Mouse (Mus musculus): Measurements from ENCODE around the gene Fbxw11.

Gene Fbxw11

GRCm38 (mm10) chr11:32623912-32624311 is 18.6 kb upstream of the Fbxw11 start:
- DNase-seq (ENCODE audit: low spot score in 2 of 2), result no peak

DNA sequence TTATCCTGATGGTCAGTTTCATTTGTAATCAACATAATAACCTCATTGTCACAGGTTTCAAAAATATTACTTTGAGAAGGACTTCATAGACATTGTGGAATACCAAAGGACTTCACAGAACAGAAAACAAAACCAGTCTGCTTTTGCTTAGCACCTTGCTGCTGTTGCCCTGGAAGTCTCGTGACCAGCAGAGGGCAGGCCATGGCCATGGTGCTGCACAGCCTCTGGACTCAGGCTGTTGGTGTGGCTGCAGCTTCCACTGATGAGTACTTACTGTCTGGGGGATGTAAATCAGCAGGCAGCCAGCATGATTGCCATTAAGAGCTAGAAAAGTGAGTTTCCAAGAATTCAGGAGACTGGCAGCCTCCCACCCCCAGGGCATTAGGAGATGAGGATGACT is 16.8 kb upstream of the Fbxw11 start:
- DNase-seq (ENCODE audit: low spot score in 2 of 2), result peak; percentile 61 to 72

DNA sequence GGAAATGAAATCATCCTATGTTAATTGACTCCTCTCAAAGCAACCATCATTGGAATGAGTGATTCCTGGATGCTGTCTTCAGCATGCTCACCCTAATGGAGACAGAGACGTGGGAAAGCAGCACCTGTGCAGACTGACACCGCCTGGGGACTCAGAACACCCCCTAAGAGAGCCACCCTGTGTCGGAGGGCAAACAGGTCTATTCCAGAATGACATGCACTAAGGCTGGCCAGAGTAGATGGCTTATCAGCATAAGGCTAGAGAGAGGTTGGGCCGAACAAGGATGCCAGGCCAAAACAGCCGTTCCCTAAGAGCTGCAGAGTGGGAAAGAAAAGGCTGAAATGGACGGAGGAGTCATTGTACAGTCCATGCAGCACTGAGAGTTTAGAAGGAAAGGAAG is 16.4 kb upstream of the Fbxw11 start:
- DNase-seq (ENCODE audit: low spot score in 2 of 2), result no peak

- no peak for DNase-seq (ENCODE audit: low spot score in 2 of 2)
Observed at GRCm38 (mm10) chr11:32627900-32628299, 14.6 kb upstream of the Fbxw11 start.

GRCm38 (mm10) chr11:32629713-32630211 is 12.8 kb upstream of the Fbxw11 start:
- DNase-seq (ENCODE audit: low spot score in 2 of 2), result no peak

- DNase-seq (ENCODE audit: low spot score in 2 of 2), result no peak
Observed at GRCm38 (mm10) chr11:32632671-32633070, 9.9 kb upstream of the Fbxw11 start.

- no peak for DNase-seq (ENCODE audit: low spot score in 2 of 2)
Observed at GRCm38 (mm10) chr11:32633542-32633941, 9.0 kb upstream of the Fbxw11 start.

DNA sequence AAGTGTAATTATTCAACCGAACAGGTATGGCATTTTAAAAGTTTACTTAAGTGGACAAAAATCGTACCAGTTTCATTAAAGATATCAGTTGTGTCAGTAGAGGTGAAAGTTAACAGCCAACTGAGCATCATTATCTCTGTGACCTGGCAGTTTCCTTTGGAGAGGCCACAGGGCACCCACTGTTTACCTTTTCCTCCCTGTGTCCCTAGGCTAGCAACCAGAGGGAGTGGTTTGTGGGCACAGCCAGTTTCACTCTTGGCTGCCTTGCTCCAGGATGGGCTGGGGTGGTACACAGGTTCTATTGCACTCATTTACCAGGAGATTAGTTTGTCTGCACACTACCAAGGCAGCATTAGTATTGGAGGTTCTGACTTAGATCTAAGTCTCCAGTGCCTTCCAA is 8.4 kb upstream of the Fbxw11 start:
- DNase-seq (ENCODE audit: low spot score in 2 of 2), result no peak

DNA sequence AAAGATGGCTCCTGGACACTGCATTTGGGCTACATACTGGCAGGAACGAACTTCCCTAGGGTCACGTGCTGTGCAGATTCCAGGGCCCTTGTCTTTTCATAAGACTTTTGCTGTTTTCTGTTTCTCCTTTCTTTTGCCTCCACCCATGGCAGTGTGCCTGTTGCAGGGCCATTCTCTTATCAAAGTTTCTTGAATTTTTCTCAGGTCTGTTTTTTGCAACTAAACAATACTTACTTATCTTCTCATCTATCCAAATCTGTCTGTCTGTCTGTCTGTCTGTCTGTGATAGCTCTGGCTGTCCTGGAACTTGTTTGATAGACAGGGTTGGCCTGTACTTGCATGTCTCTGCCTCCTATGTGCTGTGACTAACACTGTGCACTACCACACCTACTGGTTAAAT is 7.7 kb upstream of the Fbxw11 start:
- DNase-seq (ENCODE audit: low spot score in 2 of 2), result no peak

- no peak for DNase-seq (ENCODE audit: low spot score in 2 of 2)
Observed at GRCm38 (mm10) chr11:32636275-32636674, 6.2 kb upstream of the Fbxw11 start.

DNA sequence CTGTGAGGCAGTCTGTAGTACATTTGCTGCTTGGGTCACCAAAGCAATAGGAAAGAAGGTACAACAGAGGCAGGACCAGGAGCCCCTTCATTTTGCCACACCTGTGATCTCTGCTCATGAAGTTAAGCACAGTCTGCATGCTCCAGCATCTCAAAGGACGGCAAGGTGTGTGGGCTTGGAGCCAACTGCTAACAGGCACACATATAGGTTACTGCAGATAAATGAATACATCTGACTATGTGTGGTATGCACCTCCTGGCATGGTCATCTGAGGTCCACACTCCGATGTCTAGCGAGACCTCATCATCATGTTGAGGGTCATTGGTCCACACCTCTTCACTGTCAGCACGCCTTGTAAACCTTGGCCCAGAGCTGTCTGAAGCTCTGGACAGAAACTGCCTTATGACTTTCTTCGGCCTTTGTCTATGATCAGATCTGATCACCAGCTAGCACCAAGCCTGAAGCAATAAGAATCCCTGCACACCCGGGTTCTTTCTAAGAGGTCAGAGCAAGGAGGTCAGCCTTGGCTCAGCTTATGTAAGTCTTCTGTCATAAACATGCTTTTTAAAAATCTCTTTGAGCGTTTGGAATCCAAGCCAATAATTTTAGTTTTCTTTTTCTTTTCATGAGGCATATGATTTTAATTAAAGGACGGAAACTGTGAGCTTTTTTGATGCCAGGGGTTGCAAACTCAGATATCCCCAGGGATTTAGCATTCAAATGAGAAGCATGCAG is 3.8 kb upstream of the Fbxw11 start:
- DNase-seq (ENCODE audit: low spot score in 2 of 2), result no peak

GRCm38 (mm10) chr11:32640617-32641016 is 1.9 kb upstream of the Fbxw11 start:
- no peak for DNase-seq (ENCODE audit: low spot score in 2 of 2)

DNA sequence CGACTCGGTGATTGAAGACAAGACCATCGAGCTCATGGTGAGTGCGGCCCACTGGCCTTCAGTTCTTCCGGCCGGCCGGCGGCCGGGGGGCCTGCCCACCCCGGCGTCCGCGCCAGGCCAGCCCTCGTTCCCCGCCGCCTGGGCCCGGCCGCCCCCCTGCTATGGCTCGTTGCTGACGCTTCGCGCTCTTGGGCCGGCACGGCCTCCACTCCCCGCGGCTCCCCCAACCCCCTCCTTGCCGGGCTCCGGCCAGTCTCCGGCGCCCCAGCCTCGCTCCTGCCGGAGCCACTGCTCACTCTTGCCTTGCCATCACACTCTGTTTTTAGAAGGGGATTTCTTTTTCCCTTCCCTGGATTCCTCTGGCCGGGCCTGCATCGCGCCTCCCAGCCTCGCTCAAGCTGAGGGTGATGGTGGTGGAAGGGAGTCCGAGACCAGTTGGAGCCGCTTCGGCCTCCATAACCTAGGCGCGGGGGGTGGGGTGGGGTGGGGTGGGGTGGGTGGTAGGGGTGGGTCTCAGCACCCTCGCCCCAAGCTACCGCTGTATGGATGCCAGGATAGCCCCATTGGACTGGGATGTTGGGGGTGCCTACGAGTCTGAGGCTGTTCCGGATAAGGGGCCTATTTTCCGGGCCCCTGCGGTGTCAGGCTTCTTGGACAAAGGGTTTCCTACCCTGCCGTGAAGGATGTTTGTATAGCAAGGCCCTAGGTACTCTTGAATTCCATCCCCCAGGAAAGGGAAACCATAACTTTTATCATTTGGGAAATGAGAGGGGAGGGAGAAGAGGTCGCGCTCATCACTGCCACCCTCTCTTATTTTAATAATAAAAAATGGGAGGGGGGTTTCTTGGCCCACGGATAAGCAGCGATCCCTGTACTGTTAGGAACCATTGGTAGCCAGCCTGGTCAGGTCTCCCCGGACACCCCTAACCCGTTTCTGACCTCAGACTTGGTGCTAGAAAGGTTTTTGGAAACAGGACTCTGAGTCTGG is 669 bp downstream of the Fbxw11 start:
- DNase-seq (ENCODE audit: low spot score in 2 of 2), result peak in 1 of 2 experiments; percentile 62

- DNase-seq (ENCODE audit: low spot score in 2 of 2), result no peak
Observed at GRCm38 (mm10) chr11:32644010-32644409, 1.5 kb downstream of the Fbxw11 start.

- DNase-seq (ENCODE audit: low spot score in 2 of 2), result no peak
Observed at GRCm38 (mm10) chr11:32647265-32647664, 4.7 kb downstream of the Fbxw11 start.

- DNase-seq (ENCODE audit: low spot score in 2 of 2), result no peak
Observed at GRCm38 (mm10) chr11:32650236-32650749, 7.8 kb downstream of the Fbxw11 start.

DNA sequence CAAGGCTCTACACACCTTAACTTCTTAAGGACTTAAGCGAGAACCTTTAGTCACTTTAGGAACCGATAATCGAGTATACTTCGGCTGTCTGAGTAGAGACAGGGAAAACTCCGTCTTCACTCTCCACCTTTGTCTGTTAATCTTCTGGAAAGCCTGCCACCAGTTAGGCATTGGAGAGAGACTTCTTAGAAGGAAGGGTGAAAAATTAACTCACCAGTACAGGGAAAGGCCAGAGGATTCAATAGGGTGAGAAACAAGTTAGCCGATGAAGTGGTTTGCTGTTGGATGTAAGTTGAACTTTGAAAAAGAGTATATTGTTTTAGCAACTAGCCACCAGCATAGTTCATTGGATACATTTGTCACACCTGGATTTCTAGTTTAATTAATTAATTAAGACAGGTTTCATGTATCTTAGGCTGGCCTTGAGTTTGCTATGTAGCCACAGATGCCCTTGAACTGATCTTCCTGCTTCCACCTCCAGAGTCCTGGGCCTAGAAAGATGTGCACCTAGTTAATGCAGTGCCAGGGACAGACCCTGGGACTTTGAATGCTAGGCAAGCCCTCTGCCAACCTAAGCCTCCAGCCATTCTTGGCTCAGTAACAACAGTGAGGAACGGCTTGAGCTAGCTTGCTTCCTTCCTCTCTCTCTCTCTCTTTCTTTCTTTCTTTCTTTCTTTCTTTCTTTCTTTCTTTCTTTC is 8.5 kb downstream of the Fbxw11 start:
- DNase-seq (ENCODE audit: low spot score in 2 of 2), result no peak

DNA sequence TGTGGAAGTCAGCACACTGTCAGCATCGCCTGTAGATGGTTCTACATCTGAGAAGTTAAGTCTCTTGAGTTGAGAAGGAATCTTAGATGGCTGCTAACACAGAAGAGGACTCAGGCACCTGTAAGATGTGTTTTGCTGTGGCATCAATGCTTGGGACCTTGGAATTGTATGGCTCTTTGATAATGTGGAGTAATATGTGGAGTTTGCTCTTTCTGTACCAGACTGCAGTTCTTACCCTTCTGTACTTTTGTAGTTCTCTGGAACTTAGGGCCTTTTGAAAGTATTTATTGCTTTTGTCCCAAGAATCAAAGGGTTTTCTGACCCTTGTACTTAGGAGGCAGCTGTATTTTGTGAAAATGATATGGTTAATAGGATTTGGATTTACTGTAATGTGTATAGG is 9.2 kb downstream of the Fbxw11 start:
- DNase-seq (ENCODE audit: low spot score in 2 of 2), result no peak

GRCm38 (mm10) chr11:32662082-32662656 is 19.6 kb downstream of the Fbxw11 start:
- no peak for DNase-seq (ENCODE audit: low spot score in 2 of 2)

GRCm38 (mm10) chr11:32665639-32666038 is 23.1 kb downstream of the Fbxw11 start:
- DNase-seq (ENCODE audit: low spot score in 2 of 2), result no peak

DNA sequence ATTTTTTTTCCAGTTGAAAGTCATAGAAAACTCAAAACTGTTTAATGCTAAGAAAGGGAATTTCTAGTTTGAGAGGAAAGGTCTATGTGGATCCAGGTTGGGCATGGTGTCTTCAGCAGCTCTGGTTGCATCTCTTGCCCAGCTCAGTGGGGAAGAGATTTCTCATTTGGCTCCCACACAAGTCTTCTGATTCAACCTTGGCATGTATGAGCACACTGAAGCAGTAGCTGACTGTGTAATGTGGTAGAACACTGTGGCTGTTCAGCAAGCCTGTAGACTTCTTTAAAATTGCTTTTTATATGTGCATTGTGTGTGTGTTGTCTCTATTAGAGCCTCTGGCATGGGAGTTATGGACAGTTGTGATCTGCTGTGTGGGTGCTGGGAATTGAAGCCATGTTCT is 24.5 kb downstream of the Fbxw11 start:
- DNase-seq (ENCODE audit: low spot score in 2 of 2), result no peak
